Mouse (Mus musculus) lung, adult 2 months (tissue): ENCODE results near the gene Recql.

Experiments
- CTCF ChIP-seq: fragments of 200-500 bp; IDR thresholded peaks from 2 replicates; pipeline ENCODE4 v1.5.1; 2011; ENCODE audit warnings: mild to moderate bottlenecking, low read length, control low read depth; ENCODE audit not compliant: insufficient read depth
- POLR2A ChIP-seq: fragments of 200-500 bp; IDR thresholded peaks from 2 replicates; pipeline ENCODE4 v1.6.1; 2011; ENCODE audit warnings: low read depth, mild to moderate bottlenecking, control low read depth, low read length, borderline replicate concordance; ENCODE audit errors: extremely low read depth

- TF ChIP-seq CTCF (no peak), POLR2A (no peak)
These were observed 27.0 kb upstream of the Recql start for GRCm38 (mm10) chr6:142413845-142414244.
